Mouse (Mus musculus): ENCODE data around the gene Kcnq2. TPM values are rescaled to one million over a fixed set of nuclear protein-coding genes. Genes with fewer than 3 reads are reported as not detected.
A peak's percentile ranks its signal among the peaks of the same experiment; 100 is the strongest.

The Kcnq2 gene
- total and polyA plus RNA-seq, 2 experiments from 2014 or later, result 40.6 to 134 TPM

- H3K4me2 ChIP-seq (ENCODE audit: low read depth, low read length, poor library complexity, severe bottlenecking), result peak overlapping the region; percentile 52
- H3K9me3 ChIP-seq (ENCODE audit: low read length), result no peaks in the 10 kb centered on the region
- no peaks in the 10 kb centered on the region for H3K27me3 ChIP-seq (ENCODE audit: insufficient read depth, low read length)
- DNase-seq (ENCODE audit: low spot score) (peak; percentile 67), ATAC-seq (ENCODE audit: low FRiP score) (peak; percentile 76)
- H3K4me3 ChIP-seq (ENCODE audit: low read depth, low read length), result peak overlapping the region; percentile 82
- H3K4me1 ChIP-seq (ENCODE audit: insufficient read depth, low read length), result peaks cover 10% of the 10 kb centered on the region
- H3K36me3 ChIP-seq (ENCODE audit: insufficient read depth, low read length), result no peaks in the 10 kb centered on the region
- peak overlapping the region; percentile 97 for H3K27ac ChIP-seq (ENCODE audit: low read depth, low read length)
- WGBS, result 7% methylated on average over 15 of the region's 22 CpGs
- TF ChIP-seq CTCF (IDR thresholded peaks at IDR 0.05), result no peak
- peak overlapping the region; percentile 98 for H3K9ac ChIP-seq (replicated peaks; ENCODE audit: low read length, poor library complexity, severe bottlenecking)
Observed at GRCm38 (mm10) chr2:181133837-181134590, 1.1 kb downstream of the Kcnq2 start.

- no peak for TF ChIP-seq CTCF (IDR thresholded peaks at IDR 0.05)
- Histone ChIP-seq H3K4me2 (ENCODE audit: low read depth, low read length, poor library complexity, severe bottlenecking) (no peak overlapping the region), H3K36me3 (ENCODE audit: insufficient read depth, low read length) (no peaks in the 10 kb centered on the region), H3K27me3 (ENCODE audit: insufficient read depth, low read length) (no peaks in the 10 kb centered on the region), H3K9ac (replicated peaks; ENCODE audit: low read length, poor library complexity, severe bottlenecking) (no peak overlapping the region), H3K4me1 (ENCODE audit: insufficient read depth, low read length) (peaks cover 10% of the 10 kb centered on the region), H3K4me3 (ENCODE audit: low read depth, low read length) (no peak overlapping the region), H3K9me3 (ENCODE audit: low read length) (no peaks in the 10 kb centered on the region), H3K27ac (ENCODE audit: low read depth, low read length) (no peak overlapping the region)
- no peak for ATAC-seq (ENCODE audit: low FRiP score)
- 71% methylated on average over 4 of the region's 4 CpGs for WGBS
- no peak for DNase-seq (ENCODE audit: low spot score)
Observed at GRCm38 (mm10) chr2:181130245-181130644, 4.9 kb downstream of the Kcnq2 start.

DNA sequence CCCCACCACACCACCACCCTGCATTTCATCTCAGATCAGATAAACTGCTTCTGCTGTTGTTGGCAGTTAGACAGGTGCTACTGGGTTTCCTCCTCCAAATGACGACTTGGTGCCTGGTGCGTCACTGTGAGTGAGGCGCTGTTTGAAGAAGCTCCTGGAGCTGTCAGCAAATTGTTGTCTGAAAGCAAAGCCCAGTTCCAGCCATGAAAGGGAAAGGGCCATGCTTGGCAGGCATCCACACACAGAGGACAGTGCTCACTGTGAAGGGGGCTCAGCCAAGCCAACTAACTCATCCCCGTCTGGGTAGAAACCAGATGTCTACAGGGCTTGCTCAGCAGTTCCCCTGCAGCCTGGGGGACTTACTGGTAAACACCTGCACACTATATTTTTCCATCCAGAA, 6.1 kb downstream of the Kcnq2 start:
- peaks cover 10% of the 10 kb centered on the region for H3K4me1 ChIP-seq (ENCODE audit: insufficient read depth, low read length)
- 68% methylated on average over 4 of the region's 4 CpGs for WGBS
- no peak overlapping the region for H3K4me2 ChIP-seq (ENCODE audit: low read depth, low read length, poor library complexity, severe bottlenecking)
- DNase-seq (ENCODE audit: low spot score) (peak; percentile 58), ATAC-seq (ENCODE audit: low FRiP score) (no peak)
- H3K9me3 ChIP-seq (ENCODE audit: low read length), result no peaks in the 10 kb centered on the region
- no peak overlapping the region for H3K9ac ChIP-seq (replicated peaks; ENCODE audit: low read length, poor library complexity, severe bottlenecking)
- H3K27me3 ChIP-seq (ENCODE audit: insufficient read depth, low read length), result no peaks in the 10 kb centered on the region
- TF ChIP-seq CTCF (IDR thresholded peaks at IDR 0.05), result no peak
- no peak overlapping the region for H3K4me3 ChIP-seq (ENCODE audit: low read depth, low read length)
- no peak overlapping the region for H3K27ac ChIP-seq (ENCODE audit: low read depth, low read length)
- H3K36me3 ChIP-seq (ENCODE audit: insufficient read depth, low read length), result no peaks in the 10 kb centered on the region

DNA sequence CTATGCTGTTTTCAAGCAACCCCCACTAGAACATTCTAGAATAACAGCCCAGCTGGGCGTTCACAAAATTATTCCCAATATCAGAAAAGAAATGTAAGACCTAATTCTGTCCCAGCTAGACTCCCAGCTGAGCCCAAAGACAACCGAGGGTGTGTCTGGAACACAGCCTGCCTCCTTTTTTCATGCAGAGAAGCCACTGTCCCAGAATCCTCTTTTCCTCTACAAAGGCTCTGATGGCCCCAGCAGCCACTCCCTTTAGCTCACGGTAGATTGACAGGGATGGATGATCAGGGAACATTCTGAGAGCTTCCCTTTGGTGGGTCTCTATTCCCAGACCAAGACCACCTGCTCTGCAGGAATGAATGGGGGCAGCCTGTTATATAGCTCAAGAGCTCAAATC, 7.3 kb downstream of the Kcnq2 start:
- TF ChIP-seq CTCF (IDR thresholded peaks at IDR 0.05), result no peak
- DNase-seq (ENCODE audit: low spot score) (no peak), ATAC-seq (ENCODE audit: low FRiP score) (no peak)
- peaks cover 4% of the 10 kb centered on the region for H3K4me1 ChIP-seq (ENCODE audit: insufficient read depth, low read length)
- H3K27me3 ChIP-seq (ENCODE audit: insufficient read depth, low read length), result no peaks in the 10 kb centered on the region
- 45% methylated on average over 3 of the region's 3 CpGs for WGBS
- no peaks in the 10 kb centered on the region for H3K9me3 ChIP-seq (ENCODE audit: low read length)
- H3K4me3 ChIP-seq (ENCODE audit: low read depth, low read length), result no peak overlapping the region
- H3K36me3 ChIP-seq (ENCODE audit: insufficient read depth, low read length), result no peaks in the 10 kb centered on the region
- H3K4me2 ChIP-seq (ENCODE audit: low read depth, low read length, poor library complexity, severe bottlenecking), result no peak overlapping the region
- H3K27ac ChIP-seq (ENCODE audit: low read depth, low read length), result no peak overlapping the region
- no peak overlapping the region for H3K9ac ChIP-seq (replicated peaks; ENCODE audit: low read length, poor library complexity, severe bottlenecking)

DNA sequence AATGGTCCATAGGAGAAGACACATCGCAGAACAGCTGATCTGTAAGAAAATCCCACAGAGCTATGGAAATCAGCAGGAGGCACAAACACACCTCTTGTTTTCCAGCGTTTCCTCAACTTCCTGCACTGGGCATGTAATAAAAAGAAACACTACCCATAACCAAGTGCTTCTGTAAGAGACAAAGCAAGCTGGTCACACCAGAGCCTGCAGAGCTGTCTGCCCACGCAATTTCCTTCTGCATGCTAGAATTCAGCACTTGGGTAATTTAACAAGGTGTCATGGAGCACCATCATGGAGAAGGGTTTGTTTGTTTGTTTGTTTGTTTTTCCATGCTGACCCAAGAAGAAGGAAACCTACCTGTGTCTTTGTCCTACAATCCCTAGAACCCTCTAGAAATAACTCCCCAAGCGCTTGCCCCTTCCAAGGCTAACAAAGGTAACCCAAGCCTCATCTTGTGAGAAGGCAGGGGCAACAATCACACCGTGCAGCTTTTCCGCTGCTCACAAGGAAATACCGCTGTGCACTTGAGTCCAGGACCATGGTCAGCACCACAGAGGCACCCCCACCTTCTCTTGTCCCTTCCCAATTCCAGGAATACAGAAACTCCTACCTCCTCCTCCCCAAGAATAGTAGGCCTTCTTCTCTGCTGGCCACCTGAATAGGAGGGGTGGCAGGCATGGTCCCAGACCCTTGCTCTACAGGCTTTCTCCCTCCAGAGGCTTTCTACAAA, 9.2 kb downstream of the Kcnq2 start:
- Histone ChIP-seq H3K9ac (replicated peaks; ENCODE audit: low read length, poor library complexity, severe bottlenecking) (no peak overlapping the region), H3K9me3 (ENCODE audit: low read length) (no peaks in the 10 kb centered on the region), H3K36me3 (ENCODE audit: insufficient read depth, low read length) (no peaks in the 10 kb centered on the region), H3K4me1 (ENCODE audit: insufficient read depth, low read length) (peaks cover 8% of the 10 kb centered on the region), H3K27ac (ENCODE audit: low read depth, low read length) (no peak overlapping the region), H3K4me3 (ENCODE audit: low read depth, low read length) (no peak overlapping the region), H3K27me3 (ENCODE audit: insufficient read depth, low read length) (no peaks in the 10 kb centered on the region), H3K4me2 (ENCODE audit: low read depth, low read length, poor library complexity, severe bottlenecking) (no peak overlapping the region)
- ATAC-seq (ENCODE audit: low FRiP score) (no peak), DNase-seq (ENCODE audit: low spot score) (no peak)
- WGBS, result 58% methylated on average over 7 of the region's 7 CpGs
- no peak for TF ChIP-seq CTCF (IDR thresholded peaks at IDR 0.05)

GRCm38 (mm10) chr2:181122642-181123041, 12.5 kb downstream of the Kcnq2 start:
- Histone ChIP-seq H3K4me1 (ENCODE audit: insufficient read depth, low read length) (peaks cover 19% of the 10 kb centered on the region), H3K36me3 (ENCODE audit: insufficient read depth, low read length) (no peaks in the 10 kb centered on the region), H3K4me2 (ENCODE audit: low read depth, low read length, poor library complexity, severe bottlenecking) (no peak overlapping the region), H3K4me3 (ENCODE audit: low read depth, low read length) (no peak overlapping the region), H3K9ac (replicated peaks; ENCODE audit: low read length, poor library complexity, severe bottlenecking) (no peak overlapping the region), H3K27ac (ENCODE audit: low read depth, low read length) (no peak overlapping the region), H3K27me3 (ENCODE audit: insufficient read depth, low read length) (no peaks in the 10 kb centered on the region), H3K9me3 (ENCODE audit: low read length) (no peaks in the 10 kb centered on the region)
- DNase-seq (ENCODE audit: low spot score) (no peak), ATAC-seq (ENCODE audit: low FRiP score) (no peak)
- no peak for TF ChIP-seq CTCF (IDR thresholded peaks at IDR 0.05)

Measured in midbrain, postnatal 0 days (tissue).